Mouse (Mus musculus): ENCODE measurements at regions not wholly inside any gene's neighbourhood (a gene's known extent, or its start where the extent isn't known, plus 50 kb on each side); places are given as distances from the start of the nearest gene placed in this dataset.
"Not testable (repeated sequence)": the region's sequence is repeated elsewhere in the genome, so short reads cannot be mapped to it uniquely, and the experiment has no call there.

DNA sequence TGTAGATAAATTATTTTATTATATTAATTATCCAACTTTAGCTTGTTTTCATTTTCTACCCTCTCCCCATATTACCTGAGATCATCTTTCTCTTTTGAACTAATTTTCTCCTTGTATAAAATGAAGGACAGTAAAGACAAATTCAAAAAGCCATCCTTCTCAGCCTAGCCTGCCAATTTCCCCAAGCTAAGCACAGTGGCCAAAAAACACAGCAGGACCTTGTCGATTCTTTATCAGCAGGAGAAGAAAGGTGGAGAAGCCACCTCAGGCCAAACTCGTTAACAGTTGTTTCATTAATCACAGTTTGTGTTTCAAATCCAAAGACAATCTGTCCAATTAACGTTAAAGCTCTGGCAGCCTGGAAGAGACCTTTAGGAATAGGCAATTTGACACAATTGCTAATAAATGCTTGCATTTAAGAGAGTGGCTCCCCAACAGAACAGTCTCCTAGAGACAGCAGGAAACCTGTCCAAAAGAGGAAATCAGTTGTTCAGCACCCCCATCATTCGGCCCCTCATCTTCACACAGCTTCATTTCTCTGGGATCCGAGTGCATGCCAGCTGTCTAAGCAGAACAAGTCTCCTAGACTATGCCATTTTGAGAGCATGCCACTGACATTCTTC is 135.7 kb upstream of the Tlr4 start:
- POLR2A ChIA-PET = no interaction called here
- CTCF ChIA-PET = no interaction called here

DNA sequence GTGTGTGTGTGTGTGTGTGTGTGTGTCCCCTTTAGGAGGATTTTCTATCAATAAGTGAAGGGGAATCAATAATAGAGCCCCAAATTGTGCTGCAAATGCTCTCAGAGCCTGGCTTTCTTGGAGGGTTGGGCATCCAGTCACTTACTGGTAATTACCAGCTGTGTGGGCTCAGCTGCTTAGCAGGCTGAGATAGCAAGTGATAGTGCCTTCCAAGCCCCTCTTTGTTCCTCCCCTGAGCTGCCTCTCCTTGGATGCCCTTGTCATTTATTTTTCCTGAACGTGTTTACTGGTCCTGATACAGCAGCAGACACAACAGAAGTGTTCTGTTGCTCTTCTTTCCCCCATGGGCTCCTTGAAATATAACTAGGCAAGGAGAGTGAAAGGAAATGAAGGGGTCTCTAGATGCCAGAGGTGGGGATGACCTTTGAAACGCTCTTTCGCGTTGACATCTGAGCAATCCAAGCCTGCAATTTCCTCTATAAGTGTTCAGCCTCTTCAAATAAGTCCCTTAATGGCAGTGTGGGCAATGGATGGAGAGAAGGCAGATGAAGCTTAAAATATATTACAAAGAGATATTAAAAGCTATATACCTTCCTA is 133.3 kb upstream of the Tlr4 start:
- ChIA-PET POLR2A (no interaction called here), CTCF (no interaction called here)

DNA sequence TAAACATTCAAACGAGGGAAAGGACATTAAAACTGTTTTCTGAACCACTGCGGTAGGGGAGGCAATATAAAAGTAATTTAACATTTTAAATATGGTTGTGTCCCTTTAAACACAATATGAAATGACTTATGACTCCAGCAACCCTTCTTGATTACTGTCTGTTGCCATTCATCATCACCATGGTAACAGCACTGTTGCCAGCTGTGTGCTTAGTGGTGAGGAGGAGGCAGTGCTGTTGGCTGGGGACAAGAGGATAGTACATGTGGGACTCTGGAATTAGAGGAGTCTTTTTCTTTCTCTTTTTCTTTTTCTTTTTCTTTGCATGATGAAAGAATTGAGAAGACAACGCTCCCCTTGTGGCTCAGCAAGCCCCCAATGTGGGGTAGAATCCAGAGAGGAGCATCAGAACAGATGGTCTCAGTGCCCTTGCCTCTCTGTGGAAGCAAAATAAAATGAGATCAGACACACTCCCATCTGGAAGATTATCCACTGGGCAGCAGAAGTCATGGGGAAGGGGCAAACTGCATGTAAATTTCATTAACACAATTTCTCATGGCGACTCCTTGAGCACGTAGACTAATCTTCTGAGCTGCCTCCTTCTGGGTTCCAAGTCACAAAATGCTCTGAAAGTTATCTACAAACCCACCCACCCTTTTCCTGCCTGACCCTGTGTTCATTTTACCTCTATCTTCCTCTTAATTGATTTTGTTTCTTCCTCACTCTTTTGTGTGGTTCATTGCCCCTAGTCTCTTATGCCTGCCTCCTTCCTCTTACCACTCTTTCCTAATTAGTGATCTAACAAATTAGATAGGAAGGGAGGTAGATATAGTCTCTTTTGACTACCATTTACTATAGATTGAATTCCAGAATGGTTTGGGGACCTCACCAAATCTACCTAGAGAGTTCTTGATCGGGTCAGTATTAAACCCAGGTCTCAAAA is 111.3 kb upstream of the Tlr4 start:
- POLR2A ChIA-PET = no interaction called here
- CTCF ChIA-PET = no interaction called here

DNA sequence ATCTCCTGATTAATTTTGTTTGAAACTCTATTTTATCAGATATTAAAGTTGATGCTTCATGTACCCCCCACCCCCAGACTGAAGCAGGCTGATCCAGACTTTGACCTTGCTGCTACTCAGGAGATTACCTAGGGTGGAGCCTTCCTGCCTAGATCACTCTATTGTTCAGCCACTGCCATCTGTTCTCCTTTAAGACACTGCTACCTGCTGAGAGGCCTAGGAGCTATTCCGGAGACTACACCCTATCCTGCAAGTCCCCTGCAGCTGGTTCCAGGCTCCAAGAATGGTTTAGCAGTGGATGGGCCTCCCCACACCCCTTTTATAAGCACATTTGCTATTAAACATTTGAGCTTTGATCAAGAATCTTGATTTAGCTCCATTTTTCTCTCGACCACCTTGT is 90.0 kb upstream of the Tlr4 start:
- POLR2A ChIA-PET = no interaction called here
- CTCF ChIA-PET = no interaction called here

DNA sequence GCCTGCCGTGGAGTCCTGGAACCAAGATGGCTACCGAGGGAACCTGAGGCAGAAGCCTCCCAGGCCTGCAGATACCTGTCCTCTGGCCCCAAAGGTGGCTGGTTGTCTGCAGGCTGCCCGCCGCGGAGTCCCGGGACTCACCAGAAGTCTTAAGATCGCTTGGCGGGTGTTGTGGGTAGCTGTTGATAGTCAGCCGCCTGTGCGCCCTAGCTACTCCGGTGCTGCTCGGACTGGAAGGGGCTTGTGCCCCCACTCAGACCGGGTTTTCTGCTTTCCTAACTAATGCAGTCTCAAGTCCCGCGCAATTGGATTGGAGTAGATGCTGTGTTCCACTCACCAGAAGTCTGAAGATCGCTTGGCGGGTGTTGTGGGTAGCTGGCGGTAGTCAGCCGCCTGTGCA is 84.0 kb upstream of the Tlr4 start:
- CTCF ChIA-PET, POLR2A ChIA-PET: not testable (repeated sequence)

DNA sequence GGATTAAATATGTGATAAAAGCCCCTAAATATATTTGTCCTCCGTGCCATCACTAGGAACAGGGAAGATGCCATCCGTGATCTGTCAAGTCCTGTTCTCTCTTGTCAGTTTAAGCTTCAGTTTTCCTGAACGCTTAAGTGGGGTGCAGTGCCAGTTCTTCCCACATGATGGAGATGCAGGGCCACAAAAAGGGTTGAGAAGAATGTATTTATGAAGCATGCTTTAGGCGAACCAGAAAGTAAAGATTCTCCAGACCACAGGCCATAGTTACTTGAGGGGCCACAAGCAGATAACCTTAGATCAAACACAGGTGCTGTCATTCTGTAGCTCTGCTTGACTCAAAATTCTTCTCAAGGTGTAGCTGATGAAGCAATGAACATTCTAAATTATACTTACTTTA is 58.6 kb upstream of the Tlr4 start:
- ChIA-PET POLR2A (no interaction called here), CTCF (interaction anchor here in 2 of 4 experiments (0.5 to 1.0 kb wide), 2 partner anchors 82 to 709 kb away, joined by 3 to 7 read pairs; no protein-coding TSS in a partner anchor)
